Mouse (Mus musculus) sigmoid colon, adult 10 weeks (tissue): ENCODE measurements around the gene Btbd35f10. TPM values are rescaled to one million over a fixed set of nuclear protein-coding genes. Genes with fewer than 3 reads are reported as not detected.

Experiments
- polyA plus RNA-seq: library from polyadenylated mRNA; stranded (reverse); fragments of 350-450 nt; fragmentation: Illumina TruSeq; extraction: RNeasy Lipid Tissue Mini Kit (QIAGEN cat#74804); gene quantifications from one replicate; pipeline ENCODE4 v1.2.3, GENCODE M21; 2014; ENCODE audit warnings: low read depth, low replicate concordance

Gene Btbd35f10
- not detected for polyA plus RNA-seq

GRCm38 (mm10) chrX:3752785-3753184 is at the start of gene Btbd35f10:
Gene Btbd35f10 (minus strand): TSS chrX:3752885.

Other genes starting within 250 kb of the Btbd35f10 start
- not detected for gene Btbd35f18, start 52.7 kb downstream of the Btbd35f10 start, polyA plus RNA-seq
- not detected for gene Btbd35f16, start 204.1 kb upstream of the Btbd35f10 start, polyA plus RNA-seq